Mouse (Mus musculus): ENCODE results near the gene Acvr2b. TPM values are rescaled to one million over a fixed set of nuclear protein-coding genes. Genes with fewer than 3 reads are reported as not detected.
"Not testable (repeated sequence)": the region's sequence is repeated elsewhere in the genome, so short reads cannot be mapped to it uniquely, and the experiment has no call there.

Gene Acvr2b
- 10 to 100 TPM; 18.8 to 24.0 TPM for total RNA-seq (2021)
- long read RNA-seq, experiment 1, transcript Acvr2b-205 (11 exons, 3,175 nt), result major isoform, 5 of 19 reads
- long read RNA-seq, experiment 1, partial matches to known transcripts, result 3 of 19 reads
- long read RNA-seq, experiment 1, other reads (novel, unspliced or antisense), result 9 of 19 reads
- long read RNA-seq, experiment 2, transcript Acvr2b-205 (11 exons, 3,175 nt), result major isoform, 9 of 28 reads
- long read RNA-seq, experiment 2, partial matches to known transcripts, result 1 of 28 reads
- long read RNA-seq, experiment 2, other reads (novel, unspliced or antisense), result 14 of 28 reads

GRCm38 (mm10) chr9:119401801-119402214 is at the start of gene Acvr2b:
TSS of gene Acvr2b (plus strand) at chr9:119402118.
- DNase-seq (ENCODE audit: low spot score in 2 of 2), result peak; percentile 87 to 96

DNA sequence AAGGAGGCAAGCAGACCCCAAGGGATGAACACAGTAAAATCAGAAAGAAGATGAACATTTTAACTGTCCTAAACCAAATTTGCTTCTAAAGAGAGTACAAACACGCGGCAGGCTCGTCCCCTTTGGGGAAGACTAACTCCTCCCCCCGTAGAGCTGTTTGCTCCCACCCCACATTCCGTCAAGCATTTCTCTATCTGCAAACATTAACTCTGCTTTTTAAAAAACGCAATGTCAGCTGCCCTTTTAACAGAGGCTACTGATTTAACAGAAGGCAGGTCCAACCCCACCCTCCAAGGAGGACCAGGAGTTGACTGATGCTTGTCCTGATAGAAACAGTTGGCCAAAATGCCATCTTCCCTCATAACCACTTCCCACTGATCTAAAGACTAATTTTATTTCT is 48.0 kb upstream of the Acvr2b start:
- no peak for DNase-seq (ENCODE audit: low spot score in 2 of 2)

DNA sequence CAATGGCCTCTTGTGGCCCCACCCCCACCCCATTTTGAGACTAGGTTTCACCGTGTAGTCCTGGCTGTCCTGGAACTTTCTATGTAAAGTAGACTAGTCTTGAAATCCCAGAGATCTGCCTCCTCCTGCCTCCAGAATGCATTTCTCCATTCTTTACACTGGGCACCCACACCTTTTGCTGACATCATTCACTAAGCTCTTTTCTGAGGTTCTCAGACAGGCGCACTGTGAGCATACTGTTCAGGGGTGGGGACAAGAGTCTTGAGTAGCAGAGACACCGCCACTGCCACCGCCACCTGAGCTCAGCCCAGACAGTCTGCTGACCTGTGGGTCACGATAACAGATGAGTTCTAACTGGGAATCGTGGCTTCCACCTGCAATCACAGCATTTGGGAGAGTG is 46.0 kb upstream of the Acvr2b start:
- DNase-seq (ENCODE audit: low spot score in 2 of 2), result no peak

DNA sequence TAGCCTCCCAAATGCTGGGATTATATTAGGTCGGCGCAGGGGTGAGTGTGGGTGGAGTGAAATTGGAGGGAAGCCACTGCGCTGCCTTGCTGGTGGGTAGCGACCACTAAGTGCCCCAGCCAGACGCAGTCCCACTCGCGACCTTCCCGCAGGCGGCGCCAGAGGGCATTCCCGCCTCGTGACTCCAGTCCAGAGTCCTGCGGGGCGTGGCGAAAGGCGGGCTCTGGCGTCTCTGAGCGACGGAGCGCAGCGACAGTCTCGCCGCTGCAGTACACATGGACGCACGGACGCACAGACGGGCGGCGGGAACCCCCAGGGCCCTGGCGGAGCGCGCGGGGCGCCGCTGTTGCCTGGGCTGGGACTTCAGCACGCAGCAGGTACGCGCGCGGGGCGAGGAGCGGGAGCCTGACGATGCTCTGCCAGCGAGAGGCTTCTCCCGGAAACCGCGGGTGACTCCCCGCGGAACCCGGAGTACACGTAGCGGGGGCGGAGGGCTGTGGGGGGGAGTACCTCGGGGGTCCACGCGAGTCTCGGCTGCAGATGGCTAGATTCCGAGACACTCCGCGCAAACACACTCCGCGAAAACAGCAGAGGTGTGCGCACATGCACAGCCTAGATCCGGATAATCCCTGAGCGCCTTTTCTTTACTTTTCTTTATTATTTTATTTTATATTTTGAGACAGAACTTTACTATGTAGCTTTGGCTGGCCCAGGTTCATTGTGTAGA is 44.4 kb upstream of the Acvr2b start, which contains the start of gene Xylb:
Xylb (plus strand) TSS at position 51 of the 727 bp plus-strand sequence.
- peak; percentile 87 to 92 for DNase-seq (ENCODE audit: low spot score in 2 of 2)

- no peak for DNase-seq (ENCODE audit: low spot score in 2 of 2)
Measured at GRCm38 (mm10) chr9:119358058-119358429, 43.9 kb upstream of the Acvr2b start.

GRCm38 (mm10) chr9:119361416-119361815 is 40.5 kb upstream of the Acvr2b start:
- no peak for DNase-seq (ENCODE audit: low spot score in 2 of 2)

DNA sequence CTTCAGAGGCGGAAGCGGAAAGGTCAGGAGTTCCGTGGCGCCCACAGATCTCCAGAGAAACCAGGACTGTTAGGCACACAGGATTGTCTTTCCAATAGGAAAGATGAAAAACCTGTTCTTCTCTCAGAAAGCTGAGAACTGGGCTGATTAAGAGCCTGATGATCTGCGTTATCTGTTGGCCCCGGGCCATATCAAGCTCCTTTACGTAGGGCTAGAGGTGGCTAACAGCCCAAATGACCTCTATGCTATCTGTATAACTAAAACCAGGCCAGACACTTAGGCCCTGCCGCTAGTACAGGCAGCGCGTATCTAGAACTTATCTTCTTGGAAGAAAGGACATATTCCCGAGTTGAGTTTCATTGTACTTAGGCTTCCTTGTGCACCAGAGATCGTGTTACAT is 38.7 kb upstream of the Acvr2b start:
- no peak for DNase-seq (ENCODE audit: low spot score in 2 of 2)

- DNase-seq (ENCODE audit: low spot score in 2 of 2), result no peak
Measured at GRCm38 (mm10) chr9:119365284-119365683, 36.6 kb upstream of the Acvr2b start, which contains the start of gene Slc22a14. TSS of gene Slc22a14 (minus strand) at chr9:119365553.

DNA sequence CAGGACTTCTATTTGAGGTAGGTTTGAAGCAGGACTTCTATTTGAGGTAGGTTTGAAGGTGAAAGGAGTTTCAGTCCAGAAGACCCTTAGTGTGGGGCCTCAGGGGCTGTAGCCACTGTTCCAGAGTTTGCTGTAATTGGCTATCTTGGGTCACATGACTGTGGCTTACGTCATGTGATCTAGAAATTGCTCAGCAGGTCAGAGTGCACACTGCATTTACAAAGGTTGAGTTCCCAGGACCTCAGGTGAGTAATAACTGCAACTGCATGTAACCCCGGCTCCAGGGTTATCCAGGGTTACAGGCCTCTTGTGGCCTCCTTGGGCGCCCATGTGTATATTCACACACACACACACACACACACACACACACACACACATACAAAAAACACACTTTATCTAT is 33.6 kb upstream of the Acvr2b start:
- no peak for DNase-seq (ENCODE audit: low spot score in 2 of 2)

- not testable (repeated sequence) for DNase-seq (ENCODE audit: low spot score in 2 of 2)
Measured at GRCm38 (mm10) chr9:119370770-119371169, 31.1 kb upstream of the Acvr2b start.

DNA sequence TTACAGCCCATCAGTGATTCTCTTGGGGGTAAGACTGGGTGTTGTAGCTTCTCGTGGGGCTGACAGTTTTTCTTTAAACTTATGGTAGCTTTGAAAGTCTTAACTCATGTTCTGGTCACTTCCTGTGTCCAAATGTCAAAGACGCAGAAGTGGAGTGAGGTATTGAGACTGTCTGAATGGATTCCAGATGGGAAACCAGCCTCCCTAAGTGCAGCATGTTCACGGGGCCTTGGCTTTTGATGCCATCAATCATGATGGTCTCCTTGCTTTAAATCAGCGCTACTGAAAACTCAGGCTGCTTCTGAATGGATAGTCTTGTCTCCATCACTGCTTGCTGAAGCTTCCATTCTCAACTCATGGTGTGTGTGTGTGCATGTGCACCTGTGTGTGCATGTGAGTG is 30.7 kb upstream of the Acvr2b start:
- no peak for DNase-seq (ENCODE audit: low spot score in 2 of 2)

- no peak for DNase-seq (ENCODE audit: low spot score in 2 of 2)
Measured at GRCm38 (mm10) chr9:119375008-119375407, 26.9 kb upstream of the Acvr2b start.

DNA sequence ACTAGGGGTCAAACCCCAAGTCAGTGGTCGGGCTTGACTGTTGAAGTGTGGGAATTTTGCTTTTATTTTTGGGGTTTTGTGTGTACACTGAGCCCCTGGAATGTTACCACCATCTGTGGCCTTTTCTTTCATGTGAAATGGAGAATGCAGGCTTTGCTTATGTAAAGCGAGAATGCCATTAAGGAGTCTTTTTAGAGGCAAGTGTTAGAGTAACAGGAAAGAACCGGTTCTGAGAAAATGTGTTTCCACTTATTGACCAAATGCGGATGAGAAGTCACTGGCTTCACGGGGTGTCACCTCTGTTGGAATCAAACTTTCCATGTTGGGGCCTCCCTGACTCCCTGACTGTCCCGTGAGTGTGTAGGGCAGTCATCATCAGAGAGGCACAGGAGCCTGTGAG is 26.4 kb upstream of the Acvr2b start:
- no peak for DNase-seq (ENCODE audit: low spot score in 2 of 2)

- DNase-seq (ENCODE audit: low spot score in 2 of 2), result no peak
Measured at GRCm38 (mm10) chr9:119378231-119378630, 23.7 kb upstream of the Acvr2b start.

DNA sequence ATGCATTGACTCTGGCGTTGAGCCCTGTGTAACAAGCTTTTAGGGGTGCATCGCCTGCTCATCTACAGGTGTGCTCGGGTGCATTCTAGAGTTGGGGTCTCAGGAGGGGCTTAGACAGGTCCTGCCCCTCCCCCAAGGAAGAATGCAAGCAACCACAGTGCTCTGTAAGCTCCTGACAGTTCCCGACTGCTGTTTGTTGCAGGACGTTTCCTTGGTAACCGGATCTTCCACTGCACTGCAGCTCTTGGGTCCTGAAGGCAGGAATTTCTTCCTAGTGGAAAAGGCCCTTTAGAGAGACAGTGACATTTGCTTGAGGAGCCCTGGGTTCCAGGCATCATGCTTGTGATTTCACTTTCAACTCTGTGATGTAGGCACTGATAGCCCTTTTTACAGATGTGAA is 19.3 kb upstream of the Acvr2b start:
- DNase-seq (ENCODE audit: low spot score in 2 of 2), result no peak

DNA sequence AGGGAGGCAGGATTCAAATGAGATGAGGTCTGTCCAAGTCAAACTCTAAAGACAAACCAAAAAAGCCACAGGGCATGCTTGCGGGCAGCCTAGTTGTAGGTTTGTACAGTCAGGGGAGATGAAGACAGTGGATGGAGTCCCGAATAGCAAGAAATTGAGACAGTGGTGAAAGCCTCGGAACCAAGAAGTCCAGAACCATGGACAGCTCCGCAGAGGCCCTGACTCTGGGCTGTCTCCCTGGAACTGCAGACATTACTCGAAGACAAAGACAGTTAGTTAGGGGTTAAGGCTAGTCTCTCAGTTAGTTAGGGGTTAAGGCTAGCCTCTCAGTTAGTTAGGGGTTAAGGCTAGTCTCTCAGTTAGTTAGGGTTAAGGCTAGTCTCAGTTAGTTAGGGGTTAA is 13.0 kb upstream of the Acvr2b start:
- DNase-seq (ENCODE audit: low spot score in 2 of 2), result peak in 1 of 2 experiments; percentile 33

DNA sequence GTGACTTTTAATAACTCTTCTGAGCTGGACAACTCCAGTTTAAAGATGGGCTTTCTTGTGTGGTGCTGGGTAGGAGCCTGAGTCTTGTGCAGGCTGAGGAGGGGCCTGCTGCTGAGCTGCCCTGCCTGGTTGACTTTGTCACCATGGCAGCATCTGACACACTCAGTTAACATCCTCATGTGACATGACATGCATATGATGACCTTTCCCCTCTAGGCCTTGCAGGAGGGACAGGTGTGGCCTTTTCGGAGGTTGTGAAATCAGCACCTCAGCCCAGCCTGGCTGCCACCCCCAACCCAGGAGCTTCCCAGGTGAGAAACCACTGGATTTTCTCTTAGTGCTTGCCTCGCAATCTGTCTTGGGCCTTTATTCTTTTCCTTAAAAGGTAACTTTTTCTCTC is 11.7 kb upstream of the Acvr2b start:
- DNase-seq (ENCODE audit: low spot score in 2 of 2), result no peak

DNA sequence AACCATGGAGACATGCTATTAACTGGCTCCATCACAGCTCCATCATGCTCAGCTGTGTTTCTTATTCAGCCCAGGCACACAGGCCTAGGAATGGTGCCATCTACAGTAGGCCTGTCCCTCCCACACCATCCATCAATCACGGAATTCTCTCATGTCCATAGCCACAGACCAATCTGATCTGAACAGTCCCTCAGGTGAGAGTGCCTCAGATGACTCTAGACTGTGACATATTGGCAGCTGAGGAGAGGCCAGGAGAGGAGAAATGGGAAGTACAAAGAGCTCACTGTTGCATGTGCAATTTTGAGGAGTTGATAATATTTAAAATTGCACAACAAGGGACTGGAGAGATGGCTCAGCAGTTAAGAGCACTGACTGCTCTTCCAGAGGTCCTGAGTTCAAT is 7.1 kb upstream of the Acvr2b start:
- DNase-seq (ENCODE audit: low spot score in 2 of 2), result no peak

GRCm38 (mm10) chr9:119401351-119401750 is 567 bp upstream of the Acvr2b start:
- no peak for DNase-seq (ENCODE audit: low spot score in 2 of 2)

DNA sequence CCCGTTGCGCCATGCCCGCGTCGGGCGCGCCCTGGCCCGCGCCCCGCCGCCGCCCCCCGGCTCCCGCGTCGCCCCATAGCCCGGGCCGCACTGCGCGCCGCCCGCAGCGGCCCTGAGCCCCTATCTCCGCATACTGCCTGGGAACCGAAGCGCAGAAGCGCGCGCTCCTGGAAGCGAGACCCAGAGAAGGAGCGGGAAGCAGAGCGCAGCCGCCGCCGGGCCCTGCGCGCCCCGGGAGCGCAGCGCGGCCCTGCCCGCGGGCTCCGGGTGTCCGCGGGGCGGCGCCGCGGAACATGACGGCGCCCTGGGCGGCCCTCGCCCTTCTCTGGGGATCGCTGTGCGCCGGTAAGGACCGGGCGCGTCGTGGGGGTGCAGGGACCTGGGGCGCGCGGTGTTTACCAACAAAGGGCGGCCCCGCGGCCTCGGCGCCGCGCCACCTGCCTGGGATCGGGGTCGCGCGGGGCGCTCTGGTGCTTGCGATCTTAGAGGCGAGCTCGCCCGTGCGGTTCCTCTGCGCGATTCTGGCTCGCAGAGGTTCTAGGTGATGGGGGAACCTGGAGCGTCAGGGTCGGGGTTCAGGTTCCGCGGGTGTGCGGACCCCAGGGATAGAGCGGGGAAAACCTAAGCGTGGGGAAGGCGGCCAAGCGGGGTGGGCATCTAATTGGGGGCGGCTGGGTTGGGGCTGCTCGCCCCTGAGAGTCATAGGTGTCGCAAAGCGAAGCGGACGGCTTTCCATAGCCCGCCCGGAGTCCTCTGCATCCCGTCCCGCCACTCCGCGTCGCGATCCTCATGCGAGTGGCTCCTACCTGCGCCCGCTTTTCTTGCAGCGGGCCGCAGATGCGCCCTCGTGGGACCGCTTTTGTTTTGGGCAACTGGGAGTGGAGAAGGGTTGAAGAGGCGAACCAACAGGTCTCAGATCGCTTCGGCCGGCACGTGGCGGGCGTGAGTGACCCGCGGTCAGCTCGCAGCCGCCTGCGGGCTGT is 626 bp downstream of the Acvr2b start:
- DNase-seq (ENCODE audit: low spot score in 2 of 2), result peak in 1 of 2 experiments; percentile 54

- peak in 1 of 2 experiments; percentile 38 for DNase-seq (ENCODE audit: low spot score in 2 of 2)
Measured at GRCm38 (mm10) chr9:119403236-119403641, 1.3 kb downstream of the Acvr2b start.
